Mouse (Mus musculus) embryonic facial prominence, embryonic 10.5 days (tissue): ENCODE measurements around the gene Celf2. TPM values are rescaled to one million over a fixed set of nuclear protein-coding genes. Genes with fewer than 3 reads are reported as not detected.

Experiments used
- DNase-seq: peaks from one replicate; pipeline ENCODE4 v3.0.0-alpha.2; 2017; ENCODE audit warnings: low spot score
- H3K27ac ChIP-seq: fragments of 300-500 bp; sonication (generic); replicated peaks from 2 replicates; pipeline ENCODE4 v1.5.1; 2016; ENCODE audit warnings: mild to moderate bottlenecking
- H3K27me3 ChIP-seq: fragments of 300-500 bp; sonication (generic); replicated peaks from 2 replicates; pipeline ENCODE4 v1.6.1; 2016; ENCODE audit warnings: low read depth, mild to moderate bottlenecking; ENCODE audit not compliant: poor library complexity, severe bottlenecking
- H3K36me3 ChIP-seq: fragments of 300-500 bp; sonication (generic); replicated peaks from 2 replicates; pipeline ENCODE4 v1.6.1; 2016; ENCODE audit warnings: mild to moderate bottlenecking, moderate library complexity
- H3K4me1 ChIP-seq: fragments of 300-500 bp; sonication (generic); 2 replicates; pipeline ENCODE4 v1.6.1; 2016
- H3K4me3 ChIP-seq: fragments of 300-500 bp; sonication (generic); 2 replicates; pipeline ENCODE4 v1.5.1; 2016; ENCODE audit warnings: mild to moderate bottlenecking, moderate library complexity
- H3K9me3 ChIP-seq: fragments of 300-500 bp; sonication (generic); 2 replicates; pipeline ENCODE4 v1.6.1; 2016; ENCODE audit warnings: mild to moderate bottlenecking
- WGBS: fragments of 180-500 bp; shearing (Covaris S2); methylation state at CpG from one replicate; pipeline ENCODE4 v1.1.7; 2016; 5-methylcytosine and 5-hydroxymethylcytosine counted together
- polyA plus RNA-seq: library from polyadenylated mRNA; unstranded; fragments of >200 nt; fragmentation: Nextera tagmentation; extraction: Ambion mirVana; gene quantifications from 2 replicates; pipeline ENCODE4 v1.2.1, GENCODE M21; 2016

The Celf2 gene
- polyA plus RNA-seq, 1 experiment from 2014 or later = 27.7 TPM

GRCm38 (mm10) chr2:6705929-6706739 is 803.2 kb downstream of the Celf2 start:
- no peaks in the 10 kb centered on the region for H3K27me3 ChIP-seq
- H3K36me3 ChIP-seq = no peaks in the 10 kb centered on the region
- no peaks in the 10 kb centered on the region for H3K9me3 ChIP-seq
- no peak for DNase-seq
- H3K27ac ChIP-seq = no peak overlapping the region
- H3K4me1 ChIP-seq = peaks cover 16% of the 10 kb centered on the region
- WGBS = 86% methylated on average over 11 of the region's 11 CpGs
- no peak overlapping the region for H3K4me3 ChIP-seq

- Histone ChIP-seq H3K4me3 (no peak overlapping the region), H3K4me1 (peaks cover 16% of the 10 kb centered on the region), H3K27ac (no peak overlapping the region), H3K27me3 (no peaks in the 10 kb centered on the region), H3K9me3 (no peaks in the 10 kb centered on the region), H3K36me3 (no peaks in the 10 kb centered on the region)
- DNase-seq = no peak
- WGBS = 60% methylated on average over 7 of the region's 7 CpGs
Measured at GRCm38 (mm10) chr2:6705475-6705874, 803.9 kb downstream of the Celf2 start.

- H3K9me3 ChIP-seq = no peaks in the 10 kb centered on the region
- no peaks in the 10 kb centered on the region for H3K36me3 ChIP-seq
- WGBS = 90% methylated on average over 1 of the region's 1 CpGs
- no peak for DNase-seq
- no peaks in the 10 kb centered on the region for H3K27me3 ChIP-seq
- no peak overlapping the region for H3K4me3 ChIP-seq
- H3K27ac ChIP-seq = no peak overlapping the region
- H3K4me1 ChIP-seq = peaks cover 16% of the 10 kb centered on the region
Measured at GRCm38 (mm10) chr2:6704804-6705203, 804.6 kb downstream of the Celf2 start.

GRCm38 (mm10) chr2:6704342-6704741 is 805.0 kb downstream of the Celf2 start:
- H3K27me3 ChIP-seq = no peaks in the 10 kb centered on the region
- H3K4me1 ChIP-seq = peaks cover 16% of the 10 kb centered on the region
- H3K27ac ChIP-seq = no peak overlapping the region
- no peaks in the 10 kb centered on the region for H3K36me3 ChIP-seq
- WGBS = 91% methylated on average over 7 of the region's 7 CpGs
- H3K9me3 ChIP-seq = no peaks in the 10 kb centered on the region
- no peak for DNase-seq
- no peak overlapping the region for H3K4me3 ChIP-seq

- Histone ChIP-seq H3K9me3 (no peaks in the 10 kb centered on the region), H3K36me3 (no peaks in the 10 kb centered on the region), H3K4me1 (no peaks in the 10 kb centered on the region), H3K27ac (no peak overlapping the region), H3K4me3 (no peak overlapping the region), H3K27me3 (no peaks in the 10 kb centered on the region)
- 90% methylated on average over 1 of the region's 1 CpGs for WGBS
- DNase-seq = no peak
Measured at GRCm38 (mm10) chr2:6696326-6696725, 813.0 kb downstream of the Celf2 start.

- DNase-seq = no peak
- no peaks in the 10 kb centered on the region for H3K36me3 ChIP-seq
- no peak overlapping the region for H3K4me3 ChIP-seq
- H3K27ac ChIP-seq = no peak overlapping the region
- no peaks in the 10 kb centered on the region for H3K27me3 ChIP-seq
- 82% methylated on average over 4 of the region's 4 CpGs for WGBS
- no peaks in the 10 kb centered on the region for H3K4me1 ChIP-seq
- no peaks in the 10 kb centered on the region for H3K9me3 ChIP-seq
Measured at GRCm38 (mm10) chr2:6695353-6695951, 813.9 kb downstream of the Celf2 start.

- Histone ChIP-seq H3K27ac (no peak overlapping the region), H3K36me3 (no peaks in the 10 kb centered on the region), H3K4me3 (no peak overlapping the region), H3K4me1 (no peaks in the 10 kb centered on the region), H3K27me3 (no peaks in the 10 kb centered on the region), H3K9me3 (no peaks in the 10 kb centered on the region)
- no peak for DNase-seq
- 90% methylated on average over 2 of the region's 2 CpGs for WGBS
Measured at GRCm38 (mm10) chr2:6689689-6690088, 819.7 kb downstream of the Celf2 start.

GRCm38 (mm10) chr2:6678231-6678630 is 831.1 kb downstream of the Celf2 start:
- Histone ChIP-seq H3K27me3 (no peaks in the 10 kb centered on the region), H3K36me3 (no peaks in the 10 kb centered on the region), H3K4me1 (no peaks in the 10 kb centered on the region), H3K9me3 (no peaks in the 10 kb centered on the region), H3K4me3 (no peak overlapping the region), H3K27ac (no peak overlapping the region)
- 98% methylated on average over 1 of the region's 1 CpGs for WGBS
- DNase-seq = no peak

GRCm38 (mm10) chr2:6677457-6677856 is 831.9 kb downstream of the Celf2 start:
- H3K36me3 ChIP-seq = no peaks in the 10 kb centered on the region
- H3K27ac ChIP-seq = no peak overlapping the region
- H3K27me3 ChIP-seq = no peaks in the 10 kb centered on the region
- H3K4me3 ChIP-seq = no peak overlapping the region
- no peaks in the 10 kb centered on the region for H3K9me3 ChIP-seq
- DNase-seq = no peak
- H3K4me1 ChIP-seq = no peaks in the 10 kb centered on the region

GRCm38 (mm10) chr2:6674401-6674800 is 835.0 kb downstream of the Celf2 start:
- no peaks in the 10 kb centered on the region for H3K9me3 ChIP-seq
- H3K4me1 ChIP-seq = no peaks in the 10 kb centered on the region
- no peaks in the 10 kb centered on the region for H3K27me3 ChIP-seq
- H3K36me3 ChIP-seq = no peaks in the 10 kb centered on the region
- no peak overlapping the region for H3K4me3 ChIP-seq
- H3K27ac ChIP-seq = no peak overlapping the region
- 87% methylated on average over 3 of the region's 3 CpGs for WGBS
- DNase-seq = no peak

GRCm38 (mm10) chr2:6673418-6673817 is 835.9 kb downstream of the Celf2 start:
- no peak for DNase-seq
- Histone ChIP-seq H3K4me3 (no peak overlapping the region), H3K9me3 (no peaks in the 10 kb centered on the region), H3K27me3 (no peaks in the 10 kb centered on the region), H3K4me1 (no peaks in the 10 kb centered on the region), H3K36me3 (no peaks in the 10 kb centered on the region), H3K27ac (no peak overlapping the region)
- 81% methylated on average over 3 of the region's 3 CpGs for WGBS

GRCm38 (mm10) chr2:6667611-6668010 is 841.8 kb downstream of the Celf2 start:
- 84% methylated on average over 4 of the region's 4 CpGs for WGBS
- Histone ChIP-seq H3K4me3 (no peak overlapping the region), H3K36me3 (no peaks in the 10 kb centered on the region), H3K27ac (no peak overlapping the region), H3K4me1 (no peaks in the 10 kb centered on the region), H3K27me3 (no peaks in the 10 kb centered on the region), H3K9me3 (no peaks in the 10 kb centered on the region)
- no peak for DNase-seq

GRCm38 (mm10) chr2:6659834-6660233 is 849.5 kb downstream of the Celf2 start:
- H3K27me3 ChIP-seq = no peaks in the 10 kb centered on the region
- 87% methylated on average over 4 of the region's 4 CpGs for WGBS
- no peaks in the 10 kb centered on the region for H3K4me1 ChIP-seq
- H3K9me3 ChIP-seq = no peaks in the 10 kb centered on the region
- H3K36me3 ChIP-seq = no peaks in the 10 kb centered on the region
- no peak for DNase-seq
- no peak overlapping the region for H3K27ac ChIP-seq
- no peak overlapping the region for H3K4me3 ChIP-seq
